Mouse (Mus musculus): Measurements from ENCODE around the gene Ltbp4. TPM values are rescaled to one million over a fixed set of nuclear protein-coding genes. Genes with fewer than 3 reads are reported as not detected.

Gene Ltbp4
- total RNA-seq, 1 experiment: 65.8 TPM

GRCm38 (mm10) chr7:27271423-27271822 lies 66.1 kb downstream of the Ltbp4 start:
- no peaks in the 10 kb centered on the region for H3K9me3 ChIP-seq (ENCODE audit: control insufficient read depth, insufficient read depth, low read depth, low read length)
- H3K4me3 ChIP-seq (ENCODE audit: insufficient read depth in 1 of 2, low read depth in 1 of 2, low read length in 2 of 2, poor library complexity in 1 of 2, severe bottlenecking in 1 of 2): no peak overlapping the region
- in situ Hi-C loops (cut with MboI; ENCODE audit: low sequenced_read_pairs in 2 of 2, unreplicated experiment in 2 of 2): no loop called here
- no peak overlapping the region for H3K9ac ChIP-seq (ENCODE audit: insufficient read depth, low read depth, low read length, poor library complexity, severe bottlenecking)
- no peak for DNase-seq (ENCODE audit: low read depth, low spot score)
- H3K36me3 ChIP-seq (ENCODE audit: control insufficient read depth, insufficient read depth, low read length, poor library complexity, severe bottlenecking): peaks cover 16% of the 10 kb centered on the region; the same call in 1 of the 2 replicates
- no peak overlapping the region for H3K27ac ChIP-seq (ENCODE audit: insufficient read depth, low read depth, low read length, poor library complexity, severe bottlenecking)
- TF ChIP-seq CHD2 (IDR thresholded peaks at IDR 0.05; ENCODE audit: low read depth, low read length) (no peak), MAFK (IDR thresholded peaks at IDR 0.05; ENCODE audit: insufficient read depth, low read depth, low read length) (no peak), HCFC1 (IDR thresholded peaks at IDR 0.05; ENCODE audit: borderline replicate concordance, insufficient read depth, low read length) (no peak), ZC3H11A (IDR thresholded peaks at IDR 0.05; ENCODE audit: borderline replicate concordance, low read depth, low read length) (no peak), ZNF384 (IDR thresholded peaks at IDR 0.05; ENCODE audit: low read depth, low read length) (no peak)
- peaks cover 0 to 9% of the 10 kb centered on the region in 2 experiments; a peak in 2 of 4 replicates for H3K4me1 ChIP-seq (ENCODE audit: control insufficient read depth in 2 of 2, insufficient read depth in 2 of 2, low read length in 2 of 2, poor library complexity in 1 of 2)

GRCm38 (mm10) chr7:27266515-27267128 lies 70.9 kb downstream of the Ltbp4 start:
- peak overlapping the region; percentile 30 to 65; a peak in 3 of 4 replicates for H3K4me3 ChIP-seq (ENCODE audit: insufficient read depth in 1 of 2, low read depth in 1 of 2, low read length in 2 of 2, poor library complexity in 1 of 2, severe bottlenecking in 1 of 2)
- peaks cover 0 to 14% of the 10 kb centered on the region in 2 experiments; a peak in 1 of 4 replicates for H3K4me1 ChIP-seq (ENCODE audit: control insufficient read depth in 2 of 2, insufficient read depth in 2 of 2, low read length in 2 of 2, poor library complexity in 1 of 2)
- in situ Hi-C loops (cut with MboI; ENCODE audit: low sequenced_read_pairs in 2 of 2, unreplicated experiment in 2 of 2): no loop called here
- TF ChIP-seq ZNF384 (IDR thresholded peaks at IDR 0.05; ENCODE audit: low read depth, low read length): no peak
- H3K36me3 ChIP-seq (ENCODE audit: control insufficient read depth, insufficient read depth, low read length, poor library complexity, severe bottlenecking): peaks cover 14% of the 10 kb centered on the region; the same call in 1 of the 2 replicates
- DNase-seq (ENCODE audit: low read depth, low spot score): no peak
- H3K9ac ChIP-seq (ENCODE audit: insufficient read depth, low read depth, low read length, poor library complexity, severe bottlenecking): peak overlapping the region; percentile 62
- H3K9me3 ChIP-seq (ENCODE audit: control insufficient read depth, insufficient read depth, low read depth, low read length): no peaks in the 10 kb centered on the region
- no peak overlapping the region for H3K27ac ChIP-seq (ENCODE audit: insufficient read depth, low read depth, low read length, poor library complexity, severe bottlenecking)

- H3K9ac ChIP-seq (ENCODE audit: insufficient read depth, low read depth, low read length, poor library complexity, severe bottlenecking): no peak overlapping the region
- TF ChIP-seq ZNF384 (IDR thresholded peaks at IDR 0.05; ENCODE audit: low read depth, low read length) (no peak), CHD2 (IDR thresholded peaks at IDR 0.05; ENCODE audit: low read depth, low read length) (no peak), HCFC1 (IDR thresholded peaks at IDR 0.05; ENCODE audit: borderline replicate concordance, insufficient read depth, low read length) (no peak), ZC3H11A (IDR thresholded peaks at IDR 0.05; ENCODE audit: borderline replicate concordance, low read depth, low read length) (no peak), MAFK (IDR thresholded peaks at IDR 0.05; ENCODE audit: insufficient read depth, low read depth, low read length) (no peak)
- H3K27ac ChIP-seq (ENCODE audit: insufficient read depth, low read depth, low read length, poor library complexity, severe bottlenecking): no peak overlapping the region
- in situ Hi-C loops (cut with MboI; ENCODE audit: low sequenced_read_pairs in 2 of 2, unreplicated experiment in 2 of 2): no loop called here
- H3K36me3 ChIP-seq (ENCODE audit: control insufficient read depth, insufficient read depth, low read length, poor library complexity, severe bottlenecking): peaks cover 10% of the 10 kb centered on the region; the same call in 1 of the 2 replicates
- DNase-seq (ENCODE audit: low read depth, low spot score): no peak
- H3K4me3 ChIP-seq (ENCODE audit: insufficient read depth in 1 of 2, low read depth in 1 of 2, low read length in 2 of 2, poor library complexity in 1 of 2, severe bottlenecking in 1 of 2): no peak overlapping the region
- H3K9me3 ChIP-seq (ENCODE audit: control insufficient read depth, insufficient read depth, low read depth, low read length): no peaks in the 10 kb centered on the region
- H3K4me1 ChIP-seq (ENCODE audit: control insufficient read depth in 2 of 2, insufficient read depth in 2 of 2, low read length in 2 of 2, poor library complexity in 1 of 2): peaks cover 2 to 16% of the 10 kb centered on the region in 2 experiments; a peak in 2 of 4 replicates
Observed at GRCm38 (mm10) chr7:27264761-27265160, 72.7 kb downstream of the Ltbp4 start.

- Histone ChIP-seq H3K4me3 (ENCODE audit: insufficient read depth in 1 of 2, low read depth in 1 of 2, low read length in 2 of 2, poor library complexity in 1 of 2, severe bottlenecking in 1 of 2) (no peak overlapping the region), H3K27ac (ENCODE audit: insufficient read depth, low read depth, low read length, poor library complexity, severe bottlenecking) (no peak overlapping the region), H3K9ac (ENCODE audit: insufficient read depth, low read depth, low read length, poor library complexity, severe bottlenecking) (no peak overlapping the region), H3K9me3 (ENCODE audit: control insufficient read depth, insufficient read depth, low read depth, low read length) (no peaks in the 10 kb centered on the region), H3K36me3 (ENCODE audit: control insufficient read depth, insufficient read depth, low read length, poor library complexity, severe bottlenecking) (peaks cover 4% of the 10 kb centered on the region; the same call in 1 of the 2 replicates), H3K4me1 (ENCODE audit: control insufficient read depth in 2 of 2, insufficient read depth in 2 of 2, low read length in 2 of 2, poor library complexity in 1 of 2) (peaks cover 2 to 19% of the 10 kb centered on the region in 2 experiments; a peak in 2 of 4 replicates)
- no peak for DNase-seq (ENCODE audit: low read depth, low spot score)
- TF ChIP-seq CHD2 (IDR thresholded peaks at IDR 0.05; ENCODE audit: low read depth, low read length): no peak
- no peak for TF ChIP-seq ZC3H11A (IDR thresholded peaks at IDR 0.05; ENCODE audit: borderline replicate concordance, low read depth, low read length)
- no peak for TF ChIP-seq MAFK (IDR thresholded peaks at IDR 0.05; ENCODE audit: insufficient read depth, low read depth, low read length)
- no peak for TF ChIP-seq HCFC1 (IDR thresholded peaks at IDR 0.05; ENCODE audit: borderline replicate concordance, insufficient read depth, low read length)
- no peak for TF ChIP-seq ZNF384 (IDR thresholded peaks at IDR 0.05; ENCODE audit: low read depth, low read length)
- in situ Hi-C loops (cut with MboI; ENCODE audit: low sequenced_read_pairs in 2 of 2, unreplicated experiment in 2 of 2): no loop called here
Observed at GRCm38 (mm10) chr7:27261888-27262287, 75.6 kb downstream of the Ltbp4 start.

Measured in ES-E14 (cell line).